ENCODE assay signal across 8 mouse cellular contexts in the genomic region with DNA sequence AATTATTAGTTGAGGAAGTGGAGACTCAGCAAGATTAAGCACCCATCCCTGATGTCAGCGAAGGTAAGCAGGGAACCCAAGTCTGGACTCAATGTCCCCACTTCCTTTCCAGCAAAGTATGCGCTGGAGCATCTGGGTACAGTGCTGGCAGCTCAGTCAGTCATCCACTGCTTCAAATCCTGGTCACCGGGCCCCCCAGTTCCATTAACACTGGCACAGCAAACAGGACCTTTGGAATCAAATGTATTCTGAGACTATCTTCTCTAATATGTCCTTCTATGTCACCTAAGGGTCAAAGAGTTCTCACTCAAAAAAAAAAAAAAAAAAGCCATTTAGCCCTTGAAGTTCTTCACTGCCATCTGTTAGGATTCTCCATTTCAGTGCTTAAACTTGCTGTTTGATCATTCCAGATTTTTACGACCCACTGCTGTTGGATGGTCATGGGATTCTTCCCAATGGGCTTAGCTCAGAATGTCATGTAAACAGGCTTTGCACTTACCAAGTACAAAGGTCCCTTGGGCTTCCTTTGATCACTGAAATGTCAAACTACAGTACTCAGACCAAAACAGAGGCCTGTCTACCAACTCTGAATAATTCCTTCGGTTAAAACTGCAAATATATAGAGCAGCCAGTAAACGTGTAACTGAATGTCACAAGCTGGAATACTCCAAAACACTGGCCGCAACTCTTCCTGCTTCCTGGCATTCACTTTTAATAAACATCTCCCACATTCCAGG.
DNase-seq lines count a peak whose midpoint lies in the region; ATAC-seq and TF ChIP-seq lines count a peak whose summit lies in the region.
"Had no signal": no experiment of that assay in that cellular context is flagged by ENCODE, and none has a peak within 500 bp of the region (broad histone marks: within the 10 kb centered on the region; RNA-seq: fewer than 3 reads in every experiment).

No protein-coding gene starts in this region.

- peak overlapping the region; percentile 63 for H3K27ac ChIP-seq in gastrocnemius, adult 2 months
- H3K27ac ChIP-seq in embryonic facial prominence, embryonic 15.5 days (replicated peaks): 0 out of 2 replicates have a peak overlapping the region, but pooled peaks have one; percentile 18
- H3K27ac ChIP-seq in kidney, embryonic 14.5 days (ENCODE audit: low read depth, low read length): peak overlapping the region; percentile 65
- H3K27ac ChIP-seq in liver, embryonic 16.5 days (ENCODE audit: low read length): peak overlapping the region; percentile 66
- H3K27ac ChIP-seq in heart, embryonic 12.5 days (ENCODE audit: poor library complexity, severe bottlenecking): no peak overlapping the region

- intact Hi-C loops in gastrocnemius, adult 2 months (cut with DNase I): no loop called here

- H3K9ac ChIP-seq in embryonic facial prominence, embryonic 15.5 days: no peak overlapping the region
- H3K9ac ChIP-seq in kidney, embryonic 14.5 days (ENCODE audit: low read depth, low read length): no peak overlapping the region
- no peak overlapping the region for H3K9ac ChIP-seq in liver, embryonic 16.5 days (ENCODE audit: low read depth, low read length)
- H3K9ac ChIP-seq in heart, embryonic 12.5 days: no peak overlapping the region

- no peaks in the 10 kb centered on the region for H3K9me3 ChIP-seq in embryonic facial prominence, embryonic 15.5 days (replicated peaks)
- H3K9me3 ChIP-seq in kidney, embryonic 14.5 days (ENCODE audit: control insufficient read depth, low read length): no peaks in the 10 kb centered on the region
- no peaks in the 10 kb centered on the region for H3K9me3 ChIP-seq in liver, embryonic 16.5 days (replicated peaks; ENCODE audit: control insufficient read depth, low read length)
- H3K9me3 ChIP-seq in heart, embryonic 12.5 days (replicated peaks): no peaks in the 10 kb centered on the region

- H3K27me3 ChIP-seq in embryonic facial prominence, embryonic 15.5 days: no peaks in the 10 kb centered on the region
- H3K27me3 ChIP-seq in kidney, embryonic 14.5 days (ENCODE audit: control insufficient read depth, insufficient read depth, low read length): no peaks in the 10 kb centered on the region
- no peaks in the 10 kb centered on the region for H3K27me3 ChIP-seq in liver, embryonic 16.5 days (ENCODE audit: control insufficient read depth, insufficient read depth, low read depth, low read length)
- H3K27me3 ChIP-seq in heart, embryonic 12.5 days (replicated peaks): no peaks in the 10 kb centered on the region

- no peaks in the 10 kb centered on the region for H3K36me3 ChIP-seq in embryonic facial prominence, embryonic 15.5 days
- H3K36me3 ChIP-seq in kidney, embryonic 14.5 days (ENCODE audit: control insufficient read depth, insufficient read depth, low read length): no peaks in the 10 kb centered on the region
- no peaks in the 10 kb centered on the region for H3K36me3 ChIP-seq in liver, embryonic 16.5 days (ENCODE audit: control insufficient read depth, insufficient read depth)
- no peaks in the 10 kb centered on the region for H3K36me3 ChIP-seq in heart, embryonic 12.5 days

- H3K4me3 ChIP-seq in gastrocnemius, adult 2 months: no peak overlapping the region
- H3K4me3 ChIP-seq in embryonic facial prominence, embryonic 15.5 days (replicated peaks): no peak overlapping the region
- H3K4me3 ChIP-seq in kidney, embryonic 14.5 days (ENCODE audit: low read length): no peak overlapping the region
- H3K4me3 ChIP-seq in liver, embryonic 16.5 days (ENCODE audit: low read depth, low read length): no peak overlapping the region
- no peak overlapping the region for H3K4me3 ChIP-seq in heart, embryonic 12.5 days

- whole genome bisulfite sequencing in embryonic facial prominence, embryonic 15.5 days: 59% methylated on average over 7 of the region's 7 CpGs
- WGBS in kidney, embryonic 14.5 days: 41% methylated on average over 7 of the region's 7 CpGs
- WGBS in liver, embryonic 16.5 days (ENCODE audit: insufficient replicate concordance): 51% methylated on average over 7 of the region's 7 CpGs
- 80% methylated on average over 7 of the region's 7 CpGs for WGBS in heart, embryonic 12.5 days

- H3K4me2 ChIP-seq in embryonic facial prominence, embryonic 15.5 days (replicated peaks): no peak overlapping the region
- H3K4me2 ChIP-seq in kidney, embryonic 14.5 days (replicated peaks; ENCODE audit: low read depth, low read length): no peak overlapping the region
- H3K4me2 ChIP-seq in liver, embryonic 16.5 days (ENCODE audit: low read depth, low read length): no peak overlapping the region
- H3K4me2 ChIP-seq in heart, embryonic 12.5 days: no peak overlapping the region

- peaks cover 3% of the 10 kb centered on the region; the same call in 1 of the 2 replicates for H3K4me1 ChIP-seq in embryonic facial prominence, embryonic 15.5 days
- 0 out of 2 replicates have a peak, but pooled peaks cover 3% of the 10 kb centered on the region for H3K4me1 ChIP-seq in kidney, embryonic 14.5 days (ENCODE audit: control insufficient read depth, insufficient read depth, low read length)
- H3K4me1 ChIP-seq in liver, embryonic 16.5 days (ENCODE audit: control insufficient read depth, low read depth, low read length): no peaks in the 10 kb centered on the region
- H3K4me1 ChIP-seq in heart, embryonic 12.5 days (replicated peaks): no peaks in the 10 kb centered on the region

- ATAC-seq in embryonic facial prominence, embryonic 15.5 days (ENCODE audit: insufficient number of reproducible peaks, low FRiP score, low TSS enrichment, low read depth): no peak
- peak; percentile 72 for ATAC-seq in kidney, embryonic 14.5 days (ENCODE audit: low FRiP score, low TSS enrichment)
- ATAC-seq in liver, embryonic 16.5 days (ENCODE audit: low read depth): peak; percentile 72
- ATAC-seq in heart, embryonic 12.5 days (ENCODE audit: insufficient number of reproducible peaks, low FRiP score): no peak

- no peak for DNase-seq in gastrocnemius, adult 2 months
- no peak for DNase-seq in gastrocnemius, postnatal 10 days
- DNase-seq in frontal cortex, postnatal 25 days (ENCODE audit: low spot score in 2 of 2): no peak
- DNase-seq: adrenal gland, adult 2 months had no signal

- TF ChIP-seq CTCF in gastrocnemius, adult 2 months (IDR thresholded peaks at IDR 0.05): no peak

Comparison
In these comparisons a context has a peak if more than half of its experiments do, and no peak if none do; other contexts are left out.
1. ATAC-seq: peak in kidney, embryonic 14.5 days (single experiment) and liver, embryonic 16.5 days (single experiment); none in embryonic facial prominence, embryonic 15.5 days (single experiment) and heart, embryonic 12.5 days (single experiment).